Mouse (Mus musculus): ENCODE data around the gene Gna15.

GRCm38 (mm10) chr10:81489941-81490340, 34.1 kb downstream of the Gna15 start:
- TF ChIP-seq CTCF (IDR thresholded peaks at IDR 0.05; ENCODE audit: extremely low read depth, insufficient read depth, insufficient read length, insufficient replicate concordance), result no peak
- no peak for TF ChIP-seq POLR2A (IDR thresholded peaks at IDR 0.05; ENCODE audit: low read depth, low read length)

Measured in spleen, adult 2 months (tissue).